Mouse (Mus musculus) spleen, postnatal 14 days (tissue): ENCODE data around the gene Slc7a11.

Experiments used
- DNase-seq, 2 experiments: peaks; one replicate each; pipeline ENCODE4 v3.0.0; 2021 to 2022; ENCODE audit warnings: low spot score in 2 of 2

The Slc7a11 gene

DNA sequence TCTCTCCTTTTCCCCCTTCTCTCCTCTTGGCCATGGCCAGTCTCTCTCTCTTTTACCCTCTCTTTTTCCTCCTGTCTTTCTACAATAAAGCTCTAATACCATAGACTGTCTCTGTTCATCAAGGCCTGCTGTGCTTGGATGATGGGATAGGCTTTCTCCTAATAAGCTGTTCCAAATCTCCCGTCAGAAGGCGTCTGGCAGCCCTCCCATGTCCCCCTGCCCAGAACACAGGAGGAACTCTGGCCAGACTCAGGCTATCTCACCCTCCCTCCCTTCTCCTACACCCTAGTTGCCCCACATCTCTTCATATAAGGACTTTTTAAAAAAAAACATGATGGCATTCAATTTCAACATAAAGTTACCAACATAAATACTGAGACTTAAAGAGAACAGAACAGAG lies 456.2 kb downstream of the Slc7a11 start:
- DNase-seq, result no peak

DNA sequence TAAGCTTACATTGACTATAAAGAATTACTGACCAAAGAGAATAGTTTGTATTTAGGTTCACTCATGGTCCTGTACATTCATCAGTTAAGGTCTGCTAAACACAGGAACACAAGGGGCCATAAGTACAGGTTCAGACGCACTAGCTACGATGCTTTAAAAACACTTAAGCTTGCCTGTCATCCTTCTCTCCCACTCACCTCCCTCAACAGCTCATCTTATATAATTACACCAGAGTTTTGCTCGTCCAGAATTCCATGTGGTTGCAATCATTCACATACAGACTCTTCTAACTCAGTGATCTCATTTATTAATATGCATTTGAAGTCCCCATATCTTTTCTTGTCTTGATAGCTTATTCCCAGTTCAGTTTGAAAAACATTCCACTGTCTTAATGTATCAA lies 458.6 kb downstream of the Slc7a11 start:
- DNase-seq, result no peak

DNA sequence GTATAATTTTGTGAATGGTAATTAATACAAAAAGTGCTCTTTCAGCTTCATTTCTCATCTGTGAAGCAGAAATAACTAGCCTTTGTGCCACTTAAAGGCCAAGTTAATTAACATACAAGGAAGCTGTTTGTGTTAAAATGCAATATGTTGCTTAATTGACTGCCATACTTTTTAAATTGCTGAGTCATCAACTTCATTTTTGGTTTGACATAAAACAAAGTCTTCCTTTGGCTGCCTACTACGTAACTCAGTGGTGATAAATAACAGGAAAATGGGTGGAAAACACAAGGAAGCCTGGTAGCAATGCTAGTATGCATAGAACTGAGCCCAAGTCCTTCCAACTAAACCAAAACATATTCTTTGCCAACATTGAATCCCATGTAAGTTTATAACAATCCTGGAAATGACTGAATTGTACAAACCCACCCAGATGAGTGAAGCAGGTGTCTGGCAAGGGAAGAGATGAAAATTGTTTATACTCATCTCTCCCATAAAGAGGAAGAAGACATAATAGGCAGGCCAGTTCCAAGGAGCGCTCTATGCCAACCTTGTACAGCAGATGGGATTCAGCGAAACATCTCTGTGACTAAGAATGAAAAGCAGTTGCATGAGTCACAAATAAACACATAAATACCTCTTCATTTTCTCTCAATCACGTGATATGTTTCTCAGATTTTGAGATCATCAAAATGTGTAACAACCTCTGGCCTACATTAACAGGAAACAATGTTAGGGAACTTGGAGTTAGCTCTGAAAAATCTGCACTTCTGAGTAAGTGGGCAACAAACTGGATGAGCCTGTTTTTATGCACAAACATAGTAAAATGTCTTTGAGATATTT lies 459.8 kb downstream of the Slc7a11 start:
- DNase-seq, result no peak

DNA sequence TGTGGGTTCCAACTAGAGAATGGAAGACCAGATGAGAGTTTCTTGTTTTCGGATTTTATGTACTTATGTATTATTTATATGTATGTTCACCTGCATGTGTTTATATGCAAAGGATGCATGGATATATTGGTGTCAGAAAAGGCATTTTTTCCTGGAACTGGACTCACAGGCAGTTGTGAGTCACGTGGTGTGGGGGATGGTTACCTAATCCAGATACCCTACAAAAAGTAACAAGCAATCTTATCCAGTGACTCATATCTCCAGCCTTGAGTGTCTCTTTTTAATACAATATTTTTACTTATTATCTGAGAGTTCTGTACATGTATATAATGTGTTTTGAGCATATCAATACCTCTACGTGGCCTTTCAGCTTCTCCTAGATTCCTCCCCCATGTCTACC lies 469.4 kb downstream of the Slc7a11 start:
- no peak for DNase-seq

DNA sequence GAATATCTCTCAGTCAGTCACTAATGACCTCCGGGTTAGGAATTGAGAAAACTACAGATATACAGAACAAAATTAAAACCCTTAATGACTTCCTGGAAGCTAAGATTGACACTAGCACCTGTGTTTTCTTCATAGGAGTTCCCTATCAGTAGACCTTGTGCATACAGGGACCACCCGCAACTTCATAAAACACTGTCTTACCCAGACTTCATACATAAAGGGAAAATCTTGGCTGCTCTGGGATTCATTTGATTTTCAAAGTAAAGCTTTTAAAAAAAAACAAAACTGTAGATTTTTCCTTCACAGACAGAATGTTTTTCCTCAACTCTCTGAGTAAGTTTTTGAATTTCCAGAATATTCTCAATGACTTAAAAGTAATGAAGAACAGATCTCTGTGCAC lies 477.8 kb downstream of the Slc7a11 start:
- no peak for DNase-seq

DNA sequence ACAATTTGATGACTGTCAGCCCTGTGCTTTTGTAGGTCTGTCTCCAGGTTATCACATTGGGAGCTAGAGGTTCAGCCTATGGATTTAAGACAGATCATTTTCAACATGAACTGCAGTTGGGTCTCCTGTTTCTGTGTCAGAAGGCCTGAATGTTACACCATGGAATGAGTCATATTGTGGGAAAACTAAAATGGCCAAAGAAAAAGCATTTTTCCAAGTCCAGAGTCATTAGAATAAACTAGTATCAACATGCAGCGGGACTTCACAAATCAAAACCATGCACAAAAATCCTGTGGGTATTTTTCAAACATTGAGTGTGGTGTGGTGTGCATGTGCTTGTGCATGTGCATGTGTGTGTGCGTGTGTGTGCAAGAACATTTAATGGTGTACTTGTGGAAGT lies 482.8 kb downstream of the Slc7a11 start:
- DNase-seq, result no peak

DNA sequence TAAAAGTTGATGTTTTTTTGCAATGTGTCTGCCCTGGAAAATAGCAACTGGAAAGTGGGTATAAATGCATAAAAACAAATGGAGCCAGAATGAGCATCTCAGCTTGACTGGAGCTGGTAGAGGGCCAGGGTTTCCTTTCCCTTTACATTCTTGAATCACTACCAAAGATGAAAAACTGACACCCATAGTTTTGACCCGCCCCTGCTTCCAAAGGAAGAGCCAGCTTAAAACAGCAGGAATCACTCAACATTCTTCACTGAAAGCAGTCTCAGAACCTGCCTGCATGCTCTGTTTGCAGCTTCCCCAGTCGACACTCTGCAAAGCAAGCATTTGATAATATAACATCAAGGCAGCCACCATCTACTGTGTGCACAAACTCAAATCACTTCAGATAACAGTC lies 496.6 kb downstream of the Slc7a11 start:
- no peak for DNase-seq

DNA sequence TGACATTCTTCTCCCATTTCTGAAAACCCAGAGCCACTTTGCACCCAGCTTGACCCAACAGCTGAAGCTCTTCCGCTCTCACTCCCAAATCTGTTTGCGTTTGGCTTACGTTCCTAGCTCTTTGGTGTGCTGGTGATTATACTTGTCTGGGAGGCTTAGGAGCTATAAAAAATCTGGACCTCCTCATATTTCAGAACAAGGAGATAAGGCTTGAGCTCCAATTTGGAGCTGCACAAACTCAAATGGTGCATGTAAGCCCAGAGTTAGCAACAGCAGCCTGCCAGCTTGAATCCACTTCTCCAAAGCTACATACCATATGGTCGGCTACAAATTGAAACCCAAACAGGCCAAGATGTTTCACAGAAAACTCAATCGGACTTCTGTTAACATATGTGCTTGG lies 498.6 kb downstream of the Slc7a11 start:
- no peak for DNase-seq

DNA sequence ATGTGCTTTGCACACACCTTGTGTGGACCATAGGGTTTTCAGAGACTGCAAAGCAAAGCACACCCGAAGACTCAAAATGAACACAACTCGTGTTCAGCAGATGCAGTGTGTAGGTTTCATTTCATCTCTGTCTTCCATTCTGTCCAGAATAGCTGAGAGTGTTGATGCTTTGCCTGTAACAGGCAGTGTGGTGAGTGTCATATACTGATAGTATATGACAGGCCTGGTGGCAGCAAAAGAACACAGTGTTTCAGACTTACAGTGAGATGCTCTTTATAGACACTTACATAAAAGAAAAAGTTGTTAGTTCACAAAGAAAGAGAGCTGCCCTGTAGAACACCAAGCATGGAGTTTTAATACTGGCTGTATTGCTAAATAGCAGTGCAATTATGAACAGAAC lies 505.8 kb downstream of the Slc7a11 start:
- no peak for DNase-seq

DNA sequence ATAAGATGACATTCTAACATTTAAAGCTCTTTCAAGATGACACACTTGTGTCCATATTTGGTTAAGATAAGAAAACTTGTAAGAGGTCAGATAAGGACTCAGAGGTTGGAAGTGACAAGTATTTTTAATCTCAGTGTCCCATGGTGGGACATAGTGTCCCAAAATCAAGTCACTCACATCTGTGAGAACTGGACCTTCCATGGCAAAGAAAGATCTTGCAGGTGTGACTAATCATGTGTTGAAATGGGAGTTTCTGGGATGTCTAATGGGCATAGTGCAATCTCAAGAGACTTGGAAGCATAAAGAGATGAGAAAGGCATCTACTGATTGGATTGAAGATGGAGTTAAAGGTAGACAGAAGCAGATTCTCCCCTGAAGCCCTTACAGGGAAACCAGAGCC lies 513.9 kb downstream of the Slc7a11 start:
- DNase-seq, result no peak

DNA sequence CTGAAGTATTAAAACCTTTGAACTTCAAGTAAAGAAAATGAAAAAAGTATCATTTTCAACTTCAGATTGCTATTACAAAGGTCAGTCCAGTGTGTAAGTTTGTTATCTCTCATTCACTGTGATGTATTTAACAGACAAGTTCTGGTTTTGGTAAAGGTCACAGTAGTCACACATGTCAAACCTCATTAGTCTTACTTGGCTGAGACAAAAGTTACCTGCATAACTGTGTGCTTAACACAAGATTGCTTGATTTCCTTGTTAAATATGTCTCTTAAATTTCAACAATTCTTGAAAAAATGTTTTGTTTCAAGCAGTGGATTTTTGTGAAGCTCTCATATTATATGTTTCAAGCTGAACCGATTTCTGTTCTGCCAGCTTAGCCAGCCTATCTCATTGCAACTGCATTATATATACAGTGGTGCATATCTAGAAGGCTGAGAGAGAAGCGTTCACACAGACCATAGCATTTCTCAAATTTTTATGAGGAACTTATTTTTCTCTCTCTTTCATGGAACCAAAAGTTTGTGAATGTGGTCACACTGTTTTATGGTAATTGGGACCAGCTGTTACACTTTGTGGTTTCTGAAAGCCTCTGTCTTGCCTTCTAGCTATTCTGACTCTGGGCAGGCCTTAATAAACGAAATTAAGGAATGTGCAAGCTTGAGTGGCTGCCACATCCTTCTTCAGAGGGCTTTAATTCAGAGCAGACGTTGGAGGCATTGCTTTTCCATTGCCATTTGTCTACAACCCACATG lies 514.7 kb downstream of the Slc7a11 start:
- DNase-seq, result no peak

DNA sequence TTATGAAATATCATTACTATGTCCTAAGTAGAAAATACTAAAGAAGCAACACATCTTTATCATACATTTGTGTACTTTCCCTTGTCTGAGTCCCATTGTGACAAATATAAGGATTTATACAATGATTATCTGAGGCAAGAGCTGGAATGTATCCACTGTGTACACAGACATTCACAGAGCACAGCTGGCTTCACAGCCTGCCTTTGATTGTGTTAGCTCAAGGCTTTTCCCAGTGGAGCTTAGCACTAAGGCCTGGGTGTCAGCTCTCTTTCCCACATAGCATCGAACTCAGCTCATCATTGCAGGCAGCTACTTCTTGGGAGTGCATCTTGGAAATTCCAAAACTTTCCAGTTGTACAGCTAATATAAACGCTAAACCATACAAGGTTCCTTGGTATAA lies 529.5 kb downstream of the Slc7a11 start:
- DNase-seq, result no peak

DNA sequence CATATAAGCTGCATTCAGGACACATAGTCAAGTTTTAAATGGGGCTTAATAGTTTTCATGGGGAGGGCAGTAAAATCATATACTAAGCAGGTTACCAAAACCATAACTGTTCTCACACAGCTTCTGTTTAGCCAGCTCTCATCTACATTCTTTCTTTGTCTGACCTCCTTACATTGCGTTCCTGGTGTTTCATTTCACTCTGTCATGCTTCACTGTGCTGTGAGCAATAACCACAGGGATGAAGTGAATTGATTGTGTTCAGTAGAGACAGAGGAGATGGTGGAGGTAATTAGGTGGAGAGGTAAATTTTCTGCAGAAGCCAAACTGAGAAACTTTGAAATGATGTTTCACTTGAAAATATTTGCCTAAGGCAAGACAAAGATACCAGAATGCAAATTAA lies 532.5 kb downstream of the Slc7a11 start:
- DNase-seq, result no peak

DNA sequence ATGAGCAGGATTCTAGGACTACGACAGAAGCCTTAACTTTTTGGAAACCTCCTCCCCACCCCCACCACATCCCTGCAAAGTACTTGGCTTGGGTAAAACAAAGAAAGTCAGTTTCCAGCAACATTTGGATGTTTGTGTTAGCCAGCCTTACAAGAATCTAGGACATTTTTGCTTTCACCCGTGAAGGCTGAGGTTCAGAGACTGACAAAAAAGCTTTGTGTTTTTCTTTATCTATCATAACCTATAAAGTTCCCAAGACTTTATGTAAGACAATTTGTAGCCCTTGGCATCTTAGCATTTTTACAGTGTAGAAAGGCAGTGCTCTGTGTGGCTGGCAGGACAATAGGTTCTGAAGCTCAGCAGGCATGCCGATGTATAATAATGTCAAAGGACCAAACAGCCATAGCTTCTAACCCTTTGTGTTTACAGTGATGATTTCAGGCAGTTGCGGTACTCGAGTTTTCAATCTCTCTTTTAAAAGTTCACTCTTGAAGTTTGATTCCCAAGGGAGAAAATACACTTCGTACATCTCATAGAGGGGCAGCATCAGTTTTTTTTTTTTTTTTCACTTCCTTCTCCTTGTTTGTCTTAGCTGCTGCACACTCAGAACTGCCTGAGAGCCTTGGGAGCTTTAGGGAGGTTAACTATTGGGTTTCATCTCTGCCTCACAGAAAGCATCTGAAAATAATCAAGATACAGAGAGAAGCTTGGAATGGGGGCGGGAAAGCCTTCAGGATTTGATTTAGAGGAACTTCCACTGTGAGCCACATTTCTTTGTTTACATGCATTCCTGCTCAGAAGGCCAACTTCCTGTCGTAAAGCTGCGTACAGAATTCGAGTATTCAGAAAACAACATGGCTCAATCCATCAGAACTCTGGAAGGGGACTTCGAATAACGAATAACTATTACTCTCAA lies 534.7 kb downstream of the Slc7a11 start:
- DNase-seq, result no peak

DNA sequence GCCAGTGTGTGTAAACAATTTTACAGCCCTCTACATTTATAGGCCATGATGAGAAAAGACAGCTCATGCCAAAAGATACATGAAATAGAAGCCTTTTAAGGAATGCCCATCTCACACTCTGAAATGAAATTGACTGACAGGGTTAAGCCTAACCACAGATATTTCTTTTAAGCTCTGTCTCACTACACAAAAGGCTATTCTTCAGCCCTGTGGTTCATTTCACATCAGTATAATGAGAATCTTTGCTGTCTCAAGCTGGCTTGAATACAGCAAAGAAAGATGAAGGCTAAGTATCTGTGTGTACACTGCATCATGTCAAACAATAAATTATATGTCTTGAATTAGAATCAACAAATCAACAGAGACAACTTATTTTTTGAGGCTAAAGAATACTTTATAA lies 549.5 kb downstream of the Slc7a11 start:
- DNase-seq, result no peak

DNA sequence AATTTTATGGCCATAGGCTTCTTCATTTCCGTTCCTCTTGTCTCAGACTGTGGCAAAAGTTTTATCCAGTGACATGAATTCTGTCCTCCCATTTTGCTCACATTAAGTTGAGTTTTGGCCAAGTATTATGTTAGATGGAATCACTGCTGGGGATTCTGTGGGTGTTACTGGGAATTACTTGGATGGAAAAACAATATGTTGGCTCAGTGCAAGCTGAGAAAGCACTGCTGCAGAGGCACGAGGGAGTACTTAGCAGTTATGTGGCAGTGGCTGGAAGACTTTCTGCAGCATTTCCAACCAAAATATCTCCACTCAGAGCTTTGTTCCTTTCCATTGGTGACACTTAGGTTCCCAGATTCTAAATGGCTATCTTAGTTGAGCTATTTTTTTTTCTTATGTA lies 556.1 kb downstream of the Slc7a11 start:
- no peak for DNase-seq

DNA sequence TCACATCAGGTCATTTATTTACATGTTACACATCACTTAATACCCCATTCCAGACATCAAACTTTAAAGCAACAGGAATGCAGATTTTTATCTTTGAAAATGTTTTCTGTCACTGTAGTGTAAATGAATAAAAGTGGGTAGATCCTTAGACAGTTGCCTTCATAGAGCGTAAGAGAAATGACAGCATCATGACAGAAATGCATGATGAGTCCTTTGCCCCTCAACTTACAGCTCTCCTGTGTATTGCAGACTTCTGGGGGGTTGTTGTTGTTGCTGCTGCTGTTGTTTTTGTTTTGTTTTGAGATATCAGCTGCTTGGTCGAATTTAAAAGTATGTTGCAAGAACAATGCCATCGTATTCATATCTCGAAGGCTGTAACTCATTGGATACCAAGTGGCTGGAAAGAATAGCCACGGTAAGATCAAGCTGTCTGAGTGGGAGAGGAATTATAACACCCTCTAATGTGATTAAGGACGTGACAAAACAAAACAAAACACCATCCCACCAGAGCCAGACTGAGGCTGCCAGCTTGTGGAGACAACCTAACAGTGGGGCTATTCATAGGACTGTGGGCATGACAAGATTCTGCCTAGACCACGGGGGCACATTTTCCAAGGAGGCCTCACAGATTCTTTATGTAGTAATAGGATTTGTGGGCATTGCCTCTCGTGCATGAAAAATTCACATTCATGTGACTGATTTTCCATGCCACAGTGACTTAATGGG lies 557.0 kb downstream of the Slc7a11 start:
- DNase-seq, result no peak

DNA sequence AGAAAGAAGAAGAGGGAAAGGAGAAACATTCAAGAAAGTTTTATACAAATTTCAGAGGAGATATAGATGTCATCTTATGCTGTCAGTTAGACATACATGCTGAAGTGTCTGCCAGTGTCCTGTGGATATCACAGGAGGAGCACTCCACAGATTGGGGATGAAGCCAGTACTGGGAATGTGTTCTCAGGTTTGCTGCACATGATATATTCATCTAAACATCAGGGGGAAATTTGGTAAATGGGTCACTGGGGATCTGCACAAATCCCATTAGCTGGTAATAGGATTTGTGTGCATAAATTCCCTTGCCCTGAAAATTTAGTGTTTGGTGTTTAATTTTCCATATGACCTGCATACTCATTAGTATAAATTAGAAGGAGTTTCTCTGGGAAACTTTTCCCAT lies 562.9 kb downstream of the Slc7a11 start:
- no peak for DNase-seq

DNA sequence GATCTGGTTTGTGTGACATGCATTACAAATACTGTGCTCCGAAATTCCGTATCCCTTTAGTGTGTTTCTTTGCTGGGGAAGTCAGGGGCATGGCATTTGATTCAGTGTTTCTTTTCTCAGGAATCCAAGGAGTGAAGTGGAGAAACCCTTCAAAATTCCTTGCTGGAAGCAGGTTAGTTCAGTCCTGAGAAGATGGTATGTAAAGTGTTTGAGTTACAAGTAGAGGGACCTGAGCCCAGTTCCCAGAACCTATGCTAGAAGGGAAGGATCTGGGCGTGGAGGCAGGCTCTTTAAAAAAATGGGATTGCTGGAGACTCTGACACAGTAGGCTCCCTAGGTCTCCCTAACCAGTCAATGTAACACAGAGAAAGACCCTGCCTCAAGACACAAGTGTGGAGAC lies 572.6 kb downstream of the Slc7a11 start:
- DNase-seq, result no peak

DNA sequence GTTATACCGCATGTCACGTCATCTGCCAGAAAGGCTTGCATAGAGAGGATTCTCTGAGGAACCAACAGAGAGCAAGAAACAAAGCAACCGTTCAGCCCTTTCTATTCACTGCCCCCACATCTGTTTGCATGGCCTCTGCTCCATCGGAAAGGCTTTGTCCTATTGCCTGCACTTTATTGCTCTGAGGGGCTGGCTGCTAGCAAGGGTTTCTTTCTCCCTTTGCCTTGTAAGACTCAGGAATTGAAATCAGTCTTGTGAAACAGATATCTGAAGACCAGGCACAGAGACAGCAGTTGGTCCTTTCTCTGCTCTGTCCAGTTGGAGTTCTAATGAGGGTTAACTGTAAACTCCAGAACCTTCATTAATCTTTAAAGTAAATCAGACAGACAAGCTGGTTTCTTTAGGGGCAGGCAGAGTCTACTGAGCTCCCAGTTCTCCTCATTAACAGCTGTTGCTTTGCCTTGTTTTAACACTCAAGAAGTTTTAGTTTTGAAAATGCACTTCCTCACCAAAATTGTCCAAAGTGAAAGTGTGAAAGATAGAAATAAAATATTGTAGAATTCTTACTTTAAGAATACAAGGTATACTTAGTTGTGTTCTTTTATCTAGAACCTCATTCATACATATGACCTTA lies 575.3 kb downstream of the Slc7a11 start:
- DNase-seq, result no peak
